Mouse (Mus musculus) adrenal gland, postnatal 25 days (tissue): Measurements from ENCODE around the gene Lss. TPM values are rescaled to one million over a fixed set of nuclear protein-coding genes. Genes with fewer than 3 reads are reported as not detected.

ENCODE experiments used
- DNase-seq: peaks from one replicate; pipeline ENCODE4 v3.0.0; 2021; ENCODE audit warnings: mixed read lengths
- total RNA-seq: library from RNA; stranded (reverse); gene quantifications from 2 replicates; pipeline ENCODE4 v1.2.3, GENCODE M21; 2021

Gene Lss
- total RNA-seq, 1 experiment from 2014 or later = 134 TPM

DNA sequence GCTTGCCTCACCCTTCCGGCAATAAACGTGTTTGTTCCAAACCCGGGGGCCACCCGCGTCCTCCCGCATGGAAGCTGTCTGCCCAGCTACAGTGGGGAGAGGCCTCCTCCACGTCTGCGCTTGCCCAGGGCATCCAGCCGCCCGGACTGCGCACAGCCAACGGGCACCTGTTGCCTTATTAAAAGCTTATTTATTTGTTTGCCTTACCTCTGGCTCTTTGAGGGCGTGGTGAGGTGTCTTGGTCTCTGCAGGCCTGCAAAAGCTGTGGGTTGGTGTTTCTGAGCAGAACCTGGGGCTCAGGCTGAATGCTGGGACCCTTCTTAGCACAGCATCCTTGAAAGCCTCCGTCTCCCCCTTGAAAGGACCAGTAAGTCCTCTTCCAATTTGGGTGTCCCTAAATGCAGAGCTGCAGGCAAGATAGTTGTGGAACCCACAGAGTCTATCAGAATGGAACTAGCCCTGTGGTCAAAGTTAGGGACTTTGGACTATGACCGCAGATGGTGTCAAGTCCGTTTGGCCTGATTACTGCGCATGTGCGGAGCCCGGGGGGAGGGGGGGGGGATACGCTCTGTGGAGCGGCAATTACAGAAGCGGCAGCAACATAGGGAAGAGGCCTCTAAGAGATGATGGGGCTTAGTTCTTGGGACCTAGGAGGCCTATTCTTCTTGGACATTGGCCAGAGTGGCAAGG is 38.8 kb downstream of the Lss start:
- DNase-seq = no peak

DNA sequence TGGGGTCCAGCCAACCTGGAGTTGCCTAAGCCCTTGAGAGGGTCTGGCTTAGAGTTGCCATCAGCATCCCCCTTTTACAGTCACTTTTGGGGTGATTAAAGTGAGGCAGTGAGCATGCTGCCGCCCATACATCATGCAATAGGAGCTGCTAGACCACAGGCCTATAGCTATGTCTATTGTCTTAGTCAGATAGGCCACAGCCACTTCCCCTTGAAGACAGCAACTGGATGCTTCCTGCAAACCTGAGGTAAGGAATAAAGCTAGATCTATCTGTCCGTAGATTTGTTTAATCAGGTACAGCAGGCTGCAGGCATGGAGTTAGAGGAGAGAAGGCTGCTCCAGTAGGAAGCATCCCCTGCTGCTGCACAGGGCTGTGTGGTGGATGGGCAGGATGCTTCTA is 39.7 kb downstream of the Lss start:
- DNase-seq = no peak

DNA sequence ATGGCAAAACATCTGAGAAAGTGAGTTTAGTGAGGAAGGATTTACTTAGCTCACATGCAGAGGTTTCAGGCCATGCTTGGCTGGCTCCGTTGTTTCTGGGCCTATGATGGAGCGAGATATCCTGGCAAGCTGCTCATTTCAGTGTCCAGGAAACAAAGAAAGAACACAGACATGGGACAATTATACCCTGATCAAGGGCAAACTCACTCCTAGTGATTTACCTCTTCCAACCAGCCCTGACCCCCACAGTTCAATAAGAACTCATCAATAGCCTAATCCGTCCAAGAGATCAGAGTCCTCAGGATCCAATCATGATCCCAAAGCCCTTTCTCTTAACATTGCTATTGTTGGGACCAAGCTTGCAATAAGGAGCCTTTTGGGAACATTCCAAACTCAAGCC is 40.8 kb downstream of the Lss start:
- DNase-seq = no peak

DNA sequence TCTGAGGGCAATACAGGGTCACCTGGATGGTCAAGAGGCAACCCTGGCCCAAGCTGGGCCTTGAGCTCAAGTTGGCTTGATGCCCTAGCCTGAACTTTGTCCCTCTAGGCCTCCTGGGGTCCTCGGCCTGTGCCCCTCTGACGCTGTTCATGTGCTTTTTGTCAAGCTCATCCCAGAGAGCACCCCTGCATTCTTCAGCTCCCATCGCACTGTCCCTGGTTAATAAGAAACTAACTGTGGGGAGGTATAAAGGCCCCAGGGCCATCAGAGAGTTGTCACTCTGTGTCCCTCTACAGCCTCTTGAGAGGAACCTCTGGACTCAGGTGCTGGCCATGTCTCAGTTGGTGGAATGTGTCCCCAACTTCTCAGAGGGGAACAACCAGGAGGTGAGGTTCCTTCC is 44.0 kb downstream of the Lss start, which contains the start of gene Ftcd:
TSS of gene Ftcd (plus strand) at position 275 of the 400 bp plus-strand sequence.
- no peak for DNase-seq

DNA sequence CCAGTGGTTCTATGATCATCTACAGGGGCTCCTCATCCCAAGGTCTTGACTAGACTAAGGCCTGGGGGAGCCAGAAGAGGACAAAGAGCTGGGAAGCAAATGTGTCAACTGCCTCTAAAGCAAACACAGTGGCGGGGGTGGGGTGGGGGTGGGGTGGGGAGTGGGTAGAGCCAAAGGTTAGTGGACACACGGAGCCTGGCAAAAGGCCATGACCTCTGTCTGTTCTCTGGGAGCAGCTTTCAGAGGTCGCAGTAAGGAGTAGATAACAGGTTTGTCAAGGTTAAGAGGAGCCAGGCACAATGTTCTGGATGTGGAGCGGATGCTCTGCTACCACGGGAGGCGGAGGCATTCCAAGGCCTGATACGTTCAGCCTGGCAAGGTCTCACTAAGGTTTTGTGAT is 45.5 kb downstream of the Lss start:
- no peak for DNase-seq

DNA sequence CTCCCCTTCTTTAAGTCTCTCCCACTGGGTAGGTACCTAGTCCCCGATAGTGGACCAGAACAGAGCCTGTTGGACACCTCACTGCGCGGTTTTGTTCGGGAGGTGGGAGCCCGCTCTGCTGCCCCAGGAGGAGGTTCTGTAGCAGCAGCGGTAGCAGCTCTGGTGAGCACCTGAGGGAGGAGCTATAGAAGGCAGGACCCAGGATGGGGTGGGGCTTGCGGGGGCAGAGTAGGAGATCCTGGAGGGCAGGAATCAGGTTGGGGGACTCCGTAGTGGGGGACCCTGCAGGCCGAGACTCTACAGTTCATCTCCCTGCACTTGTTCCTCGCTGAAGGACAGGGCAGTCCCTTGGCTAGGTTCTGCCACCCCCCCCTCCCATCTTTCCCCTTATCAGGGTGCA is 52.8 kb downstream of the Lss start:
- no peak for DNase-seq

DNA sequence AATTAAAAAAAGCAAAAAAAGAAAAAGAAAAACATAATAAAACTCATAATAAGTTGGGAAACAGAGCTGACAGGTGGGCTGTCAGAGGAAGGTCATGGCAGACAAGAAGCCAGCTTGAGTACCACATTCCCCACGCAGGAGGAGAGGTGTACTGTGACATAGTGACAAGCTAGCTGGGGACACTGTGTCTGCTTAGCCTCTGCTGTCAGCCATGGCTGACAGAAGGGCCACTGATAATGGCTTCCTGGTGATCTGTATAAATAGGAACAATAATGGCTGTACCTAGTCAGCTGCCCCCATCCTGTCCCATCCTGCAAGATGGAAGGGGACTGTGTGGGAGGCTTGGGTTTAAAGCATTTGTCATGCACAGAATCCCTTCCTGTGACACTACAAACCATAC is 54.8 kb downstream of the Lss start:
- DNase-seq = no peak

DNA sequence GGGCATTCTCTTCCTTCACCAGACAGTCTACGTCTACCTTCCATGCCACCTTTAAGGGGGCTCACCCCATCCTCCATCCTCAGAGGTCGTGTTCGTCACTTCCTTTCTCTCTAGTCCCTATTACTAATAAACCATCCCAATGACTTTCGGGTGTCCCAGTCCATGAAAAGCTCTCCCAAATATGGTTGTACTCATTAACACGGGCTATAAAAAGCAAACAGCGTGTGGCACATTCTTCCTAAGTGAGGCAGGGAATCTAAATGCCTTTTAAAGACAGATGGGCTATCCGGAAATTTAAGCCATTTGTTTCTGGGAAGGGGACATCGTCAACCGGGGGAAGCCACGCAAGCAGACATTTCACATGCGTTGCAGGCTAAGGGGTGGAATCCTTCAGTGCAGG is 58.8 kb downstream of the Lss start:
- DNase-seq = no peak

DNA sequence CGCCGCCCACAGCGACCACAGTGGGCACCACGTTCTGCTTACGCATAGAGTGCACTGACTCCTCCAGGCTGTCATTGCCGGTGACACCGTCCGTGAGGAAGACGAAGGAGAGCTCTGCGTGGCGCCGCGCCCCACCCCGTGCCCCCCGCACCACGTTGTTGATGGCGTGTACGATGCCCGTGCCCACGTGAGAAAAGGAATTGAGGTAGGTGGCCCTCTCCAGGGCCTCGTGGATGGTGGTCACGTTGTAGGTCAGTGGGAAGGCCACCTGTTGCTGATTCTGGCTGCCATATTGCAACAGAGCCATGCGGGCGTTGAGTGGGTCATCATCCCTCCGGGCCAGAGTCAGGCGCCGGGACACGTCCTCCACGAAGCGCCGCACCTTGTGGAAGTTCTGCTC is 65.0 kb downstream of the Lss start:
- DNase-seq = no peak

DNA sequence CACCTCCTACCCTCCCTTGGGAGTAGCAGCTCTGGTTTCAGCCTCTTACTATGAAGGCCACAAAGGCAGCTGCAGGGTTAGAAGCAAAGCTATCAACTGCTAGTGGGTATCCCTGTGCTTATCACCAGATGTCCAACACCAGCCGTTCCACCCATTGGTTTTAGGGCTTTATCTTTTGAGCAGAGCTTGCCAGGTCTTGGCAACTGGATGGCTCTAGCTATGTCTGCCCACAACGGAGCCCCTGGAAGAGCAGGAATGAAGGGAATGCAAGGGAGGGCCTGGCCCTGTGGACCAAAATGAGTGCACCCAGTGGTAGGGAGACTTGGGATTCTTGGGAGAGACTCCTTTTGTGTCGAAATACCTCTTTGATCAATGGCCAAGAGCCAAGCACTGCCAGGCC is 71.3 kb downstream of the Lss start:
- no peak for DNase-seq

Other genes with a start within 250 kb of the Lss start
- gene Dip2a, start 186.3 kb upstream of the Lss start, total RNA-seq = 28.5 and 33.2 TPM in 2 replicates
- not detected in 2 replicates for gene AC141477.1, start 91.1 kb upstream of the Lss start, total RNA-seq
- gene Pcnt, start 88.8 kb upstream of the Lss start, total RNA-seq = 22.2 and 23.9 TPM in 2 replicates
- gene 2610028H24Rik, start 82.5 kb upstream of the Lss start, total RNA-seq = not detected in 2 replicates
- gene Mcm3ap, start 62.7 kb upstream of the Lss start, total RNA-seq = 39.4 and 40.8 TPM in 2 replicates
- 3.4 and 4.5 TPM in 2 replicates for gene Ybey, start 62.5 kb upstream of the Lss start, total RNA-seq
- not detected in 2 replicates for gene Spatc1l, start 30.7 kb downstream of the Lss start, total RNA-seq
- 2.1 TPM in 1 of 2 replicates, not detected in the other for gene Ftcd, start 44.1 kb downstream of the Lss start, total RNA-seq
- gene Col6a2, start 92.0 kb downstream of the Lss start, total RNA-seq = 29.1 and 32.0 TPM in 2 replicates
- gene Col6a1, start 194.6 kb downstream of the Lss start, total RNA-seq = 427 and 469 TPM in 2 replicates